Mouse (Mus musculus) liver, embryonic 13.5 days (tissue): Measurements from ENCODE around the gene Utp14b. TPM values are rescaled to one million over a fixed set of nuclear protein-coding genes. Genes with fewer than 3 reads are reported as not detected.

Experiments used
- ATAC-seq: fragments of 200-750 bp; cut with Nextera tagmentation; 2 replicates; pipeline ENCODE4 v1.8.0; 2017; ENCODE audit warnings: low read depth, mild to moderate bottlenecking, moderate number of reproducible peaks, moderate library complexity
- DNase-seq: peaks from one replicate; pipeline ENCODE4 v3.0.0; 2022
- H3K27ac ChIP-seq: fragments of 300-500 bp; sonication (generic); 2 replicates; pipeline ENCODE4 v1.5.1; 2015; ENCODE audit warnings: moderate library complexity, mild to moderate bottlenecking, inconsistent platforms
- H3K27me3 ChIP-seq: fragments of 300-500 bp; sonication (generic); 2 replicates; pipeline ENCODE4 v1.6.1; 2015; ENCODE audit warnings: mild to moderate bottlenecking, inconsistent platforms
- H3K36me3 ChIP-seq: fragments of 300-500 bp; sonication (generic); 2 replicates; pipeline ENCODE4 v1.6.1; 2015; ENCODE audit warnings: mild to moderate bottlenecking, inconsistent platforms
- H3K4me1 ChIP-seq: fragments of 300-500 bp; sonication (generic); replicated peaks from 2 replicates; pipeline ENCODE4 v1.6.1; 2015; ENCODE audit warnings: inconsistent platforms
- H3K4me2 ChIP-seq: fragments of 300-500 bp; sonication (generic); 2 replicates; pipeline ENCODE4 v1.6.1; 2015; ENCODE audit warnings: inconsistent platforms, mild to moderate bottlenecking, moderate library complexity
- H3K4me3 ChIP-seq: fragments of 300-500 bp; sonication (generic); replicated peaks from 2 replicates; pipeline ENCODE4 v1.5.1; 2015; ENCODE audit warnings: mild to moderate bottlenecking, inconsistent platforms
- H3K9ac ChIP-seq: fragments of 300-500 bp; sonication (generic); 2 replicates; pipeline ENCODE4 v1.6.1; 2015; ENCODE audit warnings: mild to moderate bottlenecking, inconsistent platforms
- H3K9me3 ChIP-seq: fragments of 300-500 bp; sonication (generic); replicated peaks from 2 replicates; pipeline ENCODE4 v1.6.1; 2016; ENCODE audit warnings: inconsistent platforms
- WGBS: fragments of 180-500 bp; shearing (Covaris S2); methylation state at CpG from one replicate; pipeline ENCODE4 v1.1.7; 2015; ENCODE audit not compliant: insufficient replicate concordance; 5-methylcytosine and 5-hydroxymethylcytosine counted together
- polyA plus RNA-seq: library from polyadenylated mRNA; unstranded; fragments of >200 nt; fragmentation: Nextera tagmentation; extraction: Ambion mirVana; gene quantifications from 2 replicates; pipeline ENCODE4 v1.2.1, GENCODE M21; 2015

The Utp14b gene
- polyA plus RNA-seq = 0.68 and 0.95 TPM in 2 replicates

DNA sequence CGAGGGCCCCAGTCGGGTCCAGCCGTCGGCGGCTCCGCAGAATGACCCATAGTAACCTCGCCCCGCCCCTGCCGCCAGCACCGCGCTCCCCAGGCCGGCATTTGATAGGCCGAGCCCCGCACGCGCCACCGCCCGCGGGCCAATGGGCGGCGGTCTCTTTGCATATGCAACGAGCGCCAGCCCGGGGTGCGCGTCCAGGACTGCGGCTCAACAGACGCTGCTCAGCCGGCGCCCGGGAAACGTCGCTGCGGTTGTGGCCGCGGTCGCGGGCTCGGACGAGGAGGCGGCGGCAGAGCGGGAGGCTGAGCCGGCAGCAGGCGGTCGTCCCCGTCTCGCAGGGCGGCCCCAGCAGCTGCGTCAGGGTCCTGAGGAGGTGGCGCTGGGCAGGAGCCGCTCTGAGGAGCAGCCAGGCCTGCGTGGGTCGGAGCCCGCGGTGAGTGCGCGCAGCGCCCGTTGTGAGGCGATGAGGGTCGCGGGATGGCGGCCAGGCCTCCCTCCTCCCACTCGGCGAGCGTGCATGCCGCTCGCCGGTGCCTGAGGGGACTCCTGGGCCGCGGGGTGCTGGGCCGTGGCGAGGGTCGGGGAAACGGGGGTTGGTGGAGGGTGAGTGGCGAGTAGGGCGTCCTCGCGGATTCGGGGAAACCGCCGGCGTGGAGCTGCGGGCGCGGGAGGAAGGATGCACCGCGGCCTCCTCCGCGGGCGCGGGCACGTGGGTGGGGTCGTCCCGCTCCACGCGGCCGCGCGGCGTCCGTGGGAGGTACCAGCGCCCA, at the start of gene Utp14b, which contains the start of gene Acsl3:
Utp14b (plus strand) TSS at position 368 of the 770 bp plus-strand sequence.
Acsl3 (plus strand) TSS at position 155 of the 770 bp plus-strand sequence.
- Histone ChIP-seq H3K4me3 (peak within 1 kb of the TSS; percentile 89), H3K9me3 (no peaks in the 10 kb centered on the region), H3K36me3 (no peaks in the 10 kb centered on the region), H3K27me3 (no peaks in the 10 kb centered on the region), H3K4me2 (peak within 1 kb of the TSS; percentile 96), H3K27ac (peak within 1 kb of the TSS; percentile 82), H3K9ac (peak within 1 kb of the TSS; percentile 88), H3K4me1 (peaks cover 47% of the 10 kb centered on the region)
- under 1% methylated on average over 97 of the region's 104 CpGs for WGBS
- DNase-seq (peak; percentile 95), ATAC-seq (peak; percentile 100)

DNA sequence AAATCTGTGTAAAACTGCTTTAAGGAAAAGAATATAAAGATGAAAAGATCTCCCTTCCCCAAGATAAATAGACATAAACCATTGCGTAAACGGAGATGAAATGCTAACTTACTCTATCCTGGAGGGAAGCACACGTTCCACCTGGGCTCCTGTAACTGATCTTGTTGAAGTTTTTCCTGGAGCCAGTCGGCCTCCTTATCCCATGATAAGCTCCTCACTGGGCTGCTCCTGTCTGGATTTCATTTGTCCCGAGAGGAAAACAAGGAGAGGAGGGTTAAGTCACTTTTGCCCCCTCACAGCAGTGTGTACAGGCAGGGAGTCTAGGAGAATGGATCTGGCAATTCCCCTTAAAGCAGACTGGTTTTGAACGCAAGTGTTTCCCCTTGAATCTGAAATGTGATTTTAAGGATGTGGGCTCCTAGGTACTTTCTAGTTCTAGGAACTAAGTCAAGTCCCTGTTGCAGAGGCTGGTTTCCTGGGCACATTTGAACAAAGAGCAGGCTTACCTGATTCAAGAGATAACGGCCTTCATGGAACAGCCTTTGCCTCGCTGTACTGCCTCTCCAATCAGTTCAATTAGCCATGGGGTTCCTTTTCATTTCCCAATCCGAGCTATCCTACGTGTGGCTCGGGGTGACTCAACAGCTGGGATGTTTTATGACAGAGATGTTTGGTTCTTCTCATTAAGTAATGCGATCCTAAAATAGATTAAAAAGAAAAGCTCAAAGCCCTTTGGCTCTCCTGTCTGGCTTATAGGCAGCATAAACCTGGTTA, 48.5 kb upstream of the Utp14b start:
- 42% methylated on average over 12 of the region's 12 CpGs for WGBS
- ATAC-seq (no peak), DNase-seq (no peak)

DNA sequence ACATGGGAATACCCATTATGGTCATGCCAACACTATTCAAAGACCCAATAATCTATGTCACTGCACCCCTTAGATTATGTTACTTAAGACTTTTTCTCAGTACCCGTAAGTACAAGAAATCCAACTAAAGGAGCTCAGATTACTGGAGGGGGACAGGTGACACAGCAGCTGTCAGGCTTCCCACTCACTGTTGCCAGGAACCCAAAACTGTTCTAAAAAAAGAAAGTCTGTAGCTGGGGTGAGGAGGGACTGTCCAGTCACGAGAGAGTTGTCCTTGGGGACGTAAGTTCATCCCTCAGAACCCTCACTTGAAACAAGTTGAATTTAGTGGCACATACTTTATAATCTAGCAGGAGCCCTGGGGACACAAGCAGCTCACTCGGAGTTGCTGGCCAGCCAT, 46.8 kb upstream of the Utp14b start:
- Histone ChIP-seq H3K36me3 (no peaks in the 10 kb centered on the region), H3K27ac (no peak overlapping the region), H3K4me2 (no peak overlapping the region), H3K4me1 (no peaks in the 10 kb centered on the region), H3K9me3 (no peaks in the 10 kb centered on the region), H3K4me3 (no peak overlapping the region), H3K27me3 (no peaks in the 10 kb centered on the region), H3K9ac (no peak overlapping the region)
- DNase-seq (no peak), ATAC-seq (no peak)
- 50% methylated on average over 4 of the region's 4 CpGs for WGBS

More for the DNA sequence above, 48.5 kb upstream of the Utp14b start:
- H3K4me3 ChIP-seq = no peak overlapping the region
- no peak overlapping the region for H3K9ac ChIP-seq
- no peaks in the 10 kb centered on the region for H3K4me1 ChIP-seq
- H3K27me3 ChIP-seq = no peaks in the 10 kb centered on the region
- H3K9me3 ChIP-seq = no peaks in the 10 kb centered on the region
- H3K36me3 ChIP-seq = no peaks in the 10 kb centered on the region
- no peak overlapping the region for H3K27ac ChIP-seq
- no peak overlapping the region for H3K4me2 ChIP-seq

DNA sequence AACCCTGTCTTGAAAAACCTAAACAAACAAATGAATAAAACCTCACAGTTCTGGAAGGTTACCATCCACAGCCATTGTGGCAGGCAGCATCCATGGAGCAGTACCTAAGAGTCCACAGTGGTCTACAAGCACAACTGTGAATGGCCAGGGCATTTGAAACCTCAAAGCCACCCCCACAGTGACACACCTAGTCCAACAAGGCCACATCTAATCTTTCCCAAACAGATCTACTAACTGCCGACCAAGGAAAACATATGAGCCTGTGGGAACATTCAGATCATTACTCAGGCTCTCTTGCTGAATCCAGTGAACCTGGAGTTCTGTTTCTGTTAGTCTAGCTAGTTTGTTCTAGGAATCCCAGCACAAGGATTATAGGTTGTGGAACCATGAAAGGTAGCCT, 44.9 kb upstream of the Utp14b start:
- no peaks in the 10 kb centered on the region for H3K9me3 ChIP-seq
- WGBS = 31% methylated on average over 1 of the region's 1 CpGs
- H3K27ac ChIP-seq = no peak overlapping the region
- H3K4me2 ChIP-seq = no peak overlapping the region
- ATAC-seq (no peak), DNase-seq (no peak)
- no peaks in the 10 kb centered on the region for H3K27me3 ChIP-seq
- H3K36me3 ChIP-seq = no peaks in the 10 kb centered on the region
- no peaks in the 10 kb centered on the region for H3K4me1 ChIP-seq
- H3K9ac ChIP-seq = no peak overlapping the region
- no peak overlapping the region for H3K4me3 ChIP-seq

DNA sequence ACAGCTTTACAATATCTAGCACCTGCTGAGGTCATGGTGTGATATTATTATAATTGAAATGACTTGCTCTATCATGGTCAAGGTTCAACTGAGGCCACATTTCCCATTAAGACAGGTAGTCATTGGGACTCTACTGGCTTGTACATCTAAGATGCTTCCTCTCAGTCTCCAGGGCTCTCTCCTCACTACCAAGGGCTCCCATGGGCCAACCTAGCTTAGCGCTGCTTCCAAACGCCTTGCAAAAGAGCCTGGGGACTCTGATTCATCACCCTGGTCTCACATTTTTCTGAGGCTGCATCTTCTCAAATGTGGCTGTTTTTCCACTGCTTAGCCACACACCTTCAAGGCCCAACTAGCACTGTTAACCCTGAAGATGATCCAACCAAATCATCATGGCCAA, 33.5 kb upstream of the Utp14b start:
- no peak overlapping the region for H3K4me2 ChIP-seq
- no peaks in the 10 kb centered on the region for H3K9me3 ChIP-seq
- no peak for DNase-seq
- H3K27me3 ChIP-seq = no peaks in the 10 kb centered on the region
- no peak overlapping the region for H3K4me3 ChIP-seq
- 77% methylated on average over 2 of the region's 2 CpGs for WGBS
- H3K9ac ChIP-seq = no peak overlapping the region
- no peak for ATAC-seq
- no peaks in the 10 kb centered on the region for H3K4me1 ChIP-seq
- no peak overlapping the region for H3K27ac ChIP-seq
- no peaks in the 10 kb centered on the region for H3K36me3 ChIP-seq

DNA sequence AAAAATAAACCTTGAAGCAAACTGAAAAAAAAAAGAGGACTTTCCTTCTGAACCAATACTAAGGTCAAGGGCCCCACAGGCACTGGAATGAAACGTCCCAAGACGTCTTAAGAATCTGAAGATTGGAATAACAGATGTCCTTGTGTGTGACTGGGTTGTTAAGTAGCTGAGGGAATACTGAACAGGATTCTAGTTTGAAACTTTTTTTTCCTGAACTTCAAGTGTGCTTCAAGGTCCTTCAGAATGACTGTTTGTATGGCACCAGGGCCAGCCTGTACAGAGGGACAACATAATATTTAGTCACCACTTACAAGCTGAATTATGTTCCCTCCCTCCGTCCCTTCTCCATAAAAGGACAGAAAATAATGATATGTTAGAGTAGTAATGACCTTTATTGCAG, 23.4 kb upstream of the Utp14b start:
- H3K27me3 ChIP-seq = no peaks in the 10 kb centered on the region
- no peak overlapping the region for H3K27ac ChIP-seq
- no peak overlapping the region for H3K4me3 ChIP-seq
- DNase-seq = no peak
- no peak for ATAC-seq
- no peak overlapping the region for H3K9ac ChIP-seq
- no peaks in the 10 kb centered on the region for H3K9me3 ChIP-seq
- WGBS = 74% methylated on average over 3 of the region's 3 CpGs
- H3K36me3 ChIP-seq = no peaks in the 10 kb centered on the region
- H3K4me1 ChIP-seq = no peaks in the 10 kb centered on the region
- H3K4me2 ChIP-seq = no peak overlapping the region

DNA sequence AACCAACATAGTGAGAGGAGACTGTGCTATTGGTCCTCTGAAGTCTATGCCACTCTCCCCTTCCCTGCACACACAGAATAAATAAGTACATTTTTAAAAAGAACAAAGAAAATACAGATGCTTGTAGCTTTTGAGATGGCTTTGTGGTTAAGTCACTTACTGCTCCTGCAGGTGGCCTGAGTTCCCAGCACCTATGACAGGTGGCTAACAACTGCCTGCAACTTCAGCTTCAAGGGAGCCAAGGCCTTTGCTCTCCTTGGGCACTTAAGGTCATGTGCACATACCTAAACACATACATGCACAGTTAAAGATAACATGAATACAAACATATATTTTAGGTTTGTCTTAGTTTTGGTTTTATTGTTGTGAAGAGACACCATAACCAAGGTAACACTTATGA, 17.0 kb upstream of the Utp14b start:
- no peaks in the 10 kb centered on the region for H3K9me3 ChIP-seq
- no peak for ATAC-seq
- H3K4me3 ChIP-seq = no peak overlapping the region
- no peaks in the 10 kb centered on the region for H3K36me3 ChIP-seq
- no peak overlapping the region for H3K9ac ChIP-seq
- no peak overlapping the region for H3K4me2 ChIP-seq
- H3K4me1 ChIP-seq = no peaks in the 10 kb centered on the region
- no peak for DNase-seq
- H3K27me3 ChIP-seq = no peaks in the 10 kb centered on the region
- no peak overlapping the region for H3K27ac ChIP-seq

DNA sequence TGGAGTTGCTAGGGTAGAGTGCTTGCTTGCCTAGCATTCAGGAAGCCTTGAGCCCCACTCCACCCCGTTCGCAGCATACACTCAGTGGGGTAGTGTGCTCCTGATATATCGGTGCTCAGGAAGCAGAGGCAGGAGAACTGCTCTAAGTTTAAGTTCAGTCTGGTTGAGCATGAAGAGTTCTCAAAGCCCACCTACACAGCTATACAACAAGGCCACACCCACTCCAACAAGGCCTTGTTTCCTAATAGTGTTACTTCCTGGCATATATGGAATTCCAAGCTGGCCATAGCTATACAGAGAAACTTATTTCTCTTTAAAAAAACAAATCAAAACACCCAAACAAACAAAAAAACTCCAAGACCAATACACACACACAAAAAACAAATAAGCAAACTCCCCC, 16.0 kb upstream of the Utp14b start:
- no peak for DNase-seq
- Histone ChIP-seq H3K9ac (no peak overlapping the region), H3K4me1 (no peaks in the 10 kb centered on the region), H3K36me3 (no peaks in the 10 kb centered on the region), H3K4me2 (no peak overlapping the region), H3K9me3 (no peaks in the 10 kb centered on the region), H3K27me3 (no peaks in the 10 kb centered on the region), H3K27ac (no peak overlapping the region), H3K4me3 (no peak overlapping the region)
- WGBS = 86% methylated on average over 3 of the region's 3 CpGs
- no peak for ATAC-seq

DNA sequence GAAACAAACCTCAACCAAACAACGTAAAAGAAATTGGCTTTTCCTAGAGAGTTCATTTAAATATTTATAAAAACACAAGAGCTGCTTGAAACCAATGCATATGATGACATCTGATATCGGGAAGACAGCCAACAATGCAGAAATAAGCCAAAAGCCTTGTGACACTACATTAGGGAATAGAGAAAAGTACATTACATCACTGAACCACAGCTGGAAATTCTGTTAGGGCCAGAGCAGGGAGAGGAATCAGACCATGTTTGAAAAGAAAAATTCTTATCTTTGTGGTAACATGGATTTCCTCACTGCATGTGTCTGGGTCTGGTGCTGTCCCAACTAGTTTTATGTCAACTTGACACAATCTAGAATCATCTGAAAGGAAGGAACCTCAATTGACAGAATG, 15.6 kb upstream of the Utp14b start:
- no peak for DNase-seq
- Histone ChIP-seq H3K9ac (no peak overlapping the region), H3K4me1 (no peaks in the 10 kb centered on the region), H3K4me3 (no peak overlapping the region), H3K36me3 (no peaks in the 10 kb centered on the region), H3K4me2 (no peak overlapping the region), H3K9me3 (no peaks in the 10 kb centered on the region), H3K27ac (no peak overlapping the region), H3K27me3 (no peaks in the 10 kb centered on the region)
- no peak for ATAC-seq
- WGBS = 54% methylated on average over 2 of the region's 2 CpGs

DNA sequence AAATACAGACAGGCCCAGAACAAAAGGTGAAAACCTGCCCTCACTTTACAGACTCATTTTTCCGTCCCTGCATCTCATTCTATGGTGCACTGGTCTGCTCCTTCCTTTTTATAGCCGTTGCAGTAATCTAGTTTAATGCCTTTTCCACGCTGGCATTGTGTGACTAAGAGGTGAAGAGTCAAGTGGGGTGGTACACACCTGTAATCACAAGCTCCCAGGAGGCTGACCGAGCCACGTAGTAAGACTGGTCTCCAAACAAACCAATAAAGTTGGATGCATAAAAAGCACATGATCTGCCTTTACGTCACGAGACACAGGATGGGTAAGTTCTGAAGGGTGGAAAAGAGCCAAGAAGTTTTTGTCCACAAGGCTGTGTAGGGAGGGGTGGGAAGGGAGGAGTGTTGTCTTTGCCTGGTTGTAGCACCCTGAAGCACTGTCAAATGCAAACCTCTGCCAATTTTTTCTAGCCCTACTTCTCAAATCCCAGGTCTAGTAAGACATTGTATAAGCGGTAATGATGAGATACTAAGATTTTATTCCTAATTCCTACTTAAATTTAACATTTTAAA, 10.4 kb upstream of the Utp14b start:
- H3K4me2 ChIP-seq = no peak overlapping the region
- no peaks in the 10 kb centered on the region for H3K36me3 ChIP-seq
- DNase-seq = no peak
- H3K27ac ChIP-seq = no peak overlapping the region
- H3K9me3 ChIP-seq = no peaks in the 10 kb centered on the region
- no peak for ATAC-seq
- H3K27me3 ChIP-seq = no peaks in the 10 kb centered on the region
- WGBS = 59% methylated on average over 8 of the region's 8 CpGs
- H3K4me1 ChIP-seq = no peaks in the 10 kb centered on the region
- no peak overlapping the region for H3K4me3 ChIP-seq
- H3K9ac ChIP-seq = no peak overlapping the region

DNA sequence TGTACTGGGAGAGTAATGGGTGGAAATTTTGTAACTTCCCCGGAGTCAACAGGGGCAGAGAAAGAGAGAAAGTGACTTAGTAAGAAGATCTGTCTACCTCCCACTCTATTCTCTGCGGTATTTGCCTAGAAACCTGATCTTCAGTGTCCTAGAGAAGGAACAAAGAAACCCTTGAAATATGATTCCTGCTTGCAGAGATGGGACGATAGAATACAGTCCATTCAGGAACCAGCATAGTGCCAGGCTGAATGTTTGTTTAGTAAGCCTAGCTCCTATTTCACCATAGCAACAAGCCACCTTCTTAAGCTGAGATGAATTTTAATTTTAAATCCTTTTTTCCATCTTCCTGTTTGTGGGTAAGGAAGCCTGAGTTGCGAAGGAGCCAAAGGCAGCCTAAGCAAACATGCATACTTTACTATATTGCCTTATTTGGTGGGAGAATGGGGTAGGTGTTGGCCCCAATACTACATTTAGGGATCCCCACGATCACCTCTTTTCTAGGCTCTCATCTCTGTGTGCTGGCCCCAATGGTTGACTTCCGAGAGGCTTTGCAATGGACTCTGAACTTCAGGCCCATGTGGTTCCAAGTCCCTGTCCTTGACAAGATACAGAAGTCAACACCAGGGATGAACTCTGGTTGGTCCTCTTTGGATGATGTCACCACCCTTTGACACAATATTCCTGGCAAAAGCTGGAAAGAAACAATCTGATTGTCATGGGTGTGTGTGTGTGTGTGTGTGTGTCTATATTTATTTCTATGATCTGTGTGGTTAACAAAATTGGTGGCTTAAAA, 8.4 kb upstream of the Utp14b start:
- H3K36me3 ChIP-seq = no peaks in the 10 kb centered on the region
- no peaks in the 10 kb centered on the region for H3K9me3 ChIP-seq
- H3K27ac ChIP-seq = no peak overlapping the region
- H3K27me3 ChIP-seq = no peaks in the 10 kb centered on the region
- WGBS = 58% methylated on average over 6 of the region's 6 CpGs
- no peak for DNase-seq
- H3K9ac ChIP-seq = no peak overlapping the region
- no peak for ATAC-seq
- no peaks in the 10 kb centered on the region for H3K4me1 ChIP-seq
- H3K4me3 ChIP-seq = no peak overlapping the region
- no peak overlapping the region for H3K4me2 ChIP-seq
